Mouse (Mus musculus) bone marrow macrophage, adult 2 months (primary cell): Measurements from ENCODE around the gene Vmn1r197. TPM values are rescaled to one million over a fixed set of nuclear protein-coding genes. Genes with fewer than 3 reads are reported as not detected.
"Not testable (repeated sequence)": the region's sequence is repeated elsewhere in the genome, so short reads cannot be mapped to it uniquely, and the experiment has no call there.

Experiments
- H3K27ac ChIP-seq: 2 replicates; pipeline ENCODE4 v1.5.1; 2012; ENCODE audit warnings: low read depth, low read length; ENCODE audit not compliant: insufficient read depth
- H3K4me1 ChIP-seq: 2 replicates; pipeline ENCODE4 v1.6.1; 2012; ENCODE audit warnings: low read length; ENCODE audit not compliant: control insufficient read depth, insufficient read depth
- H3K4me3 ChIP-seq: 2 replicates; pipeline ENCODE4 v1.5.1; 2012; ENCODE audit warnings: mild to moderate bottlenecking, low read length, moderate library complexity; ENCODE audit not compliant: insufficient read depth
- CTCF ChIP-seq: IDR thresholded peaks from 2 replicates; pipeline ENCODE4 v1.5.1; 2012; ENCODE audit warnings: low read depth, mild to moderate bottlenecking, low read length, moderate library complexity
- POLR2A ChIP-seq: IDR thresholded peaks from 2 replicates; pipeline ENCODE4 v1.6.1; 2012; ENCODE audit warnings: mild to moderate bottlenecking, low read depth, low read length, borderline replicate concordance
- polyA plus RNA-seq: library from polyadenylated mRNA; stranded (reverse); fragments of >200 nt; gene quantifications from 2 replicates; pipeline ENCODE4 v1.2.4, GENCODE M21; 2012; ENCODE audit not compliant: missing spikeins, insufficient read depth, insufficient read length

Vmn1r197 gene
- polyA plus RNA-seq, 1 experiment = not detected

DNA sequence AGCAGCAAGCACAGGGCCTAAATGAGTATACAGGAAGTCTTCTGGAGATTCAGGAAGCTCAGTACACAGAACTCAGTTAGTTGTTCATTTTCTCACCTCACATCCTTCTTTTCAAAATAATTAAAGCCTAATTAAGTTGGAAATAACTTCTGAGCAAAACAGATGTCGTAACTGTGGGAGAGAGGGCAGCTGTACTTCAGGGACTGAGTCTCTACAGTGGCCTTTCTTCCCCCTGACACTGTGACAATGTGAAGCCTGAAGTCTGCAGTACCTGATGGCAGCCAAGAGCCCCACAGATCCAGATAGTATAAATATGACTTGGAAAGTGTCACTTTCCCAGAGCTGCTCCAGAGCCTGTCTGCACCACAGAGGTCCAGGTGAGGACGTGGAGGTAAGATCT, 55.1 kb downstream of the Vmn1r197 start, which contains the start of gene Vmn1r199:
Gene Vmn1r199, plus strand, starts transcription at position 301 of the 400 bp plus-strand sequence.
- TF ChIP-seq POLR2A (no peak), CTCF (no peak)
- H3K4me1 ChIP-seq = no peaks in the 10 kb centered on the region
- no peak within 1 kb of the TSS for H3K4me3 ChIP-seq
- no peak within 1 kb of the TSS for H3K27ac ChIP-seq

- H3K27ac ChIP-seq, H3K4me1 ChIP-seq, H3K4me3 ChIP-seq: not testable (repeated sequence)
Observed at GRCm38 (mm10) chr13:22381128-22381527, 56.7 kb downstream of the Vmn1r197 start.

Other genes starting within 250 kb of the Vmn1r197 start
- gene Vmn1r188, start 240.1 kb upstream of the Vmn1r197 start, polyA plus RNA-seq = not detected in 2 replicates
- gene Vmn1r189, start 218.8 kb upstream of the Vmn1r197 start, polyA plus RNA-seq = not detected in 2 replicates
- not detected in 2 replicates for gene Vmn1r191, start 140.6 kb upstream of the Vmn1r197 start, polyA plus RNA-seq
- not detected in 2 replicates for gene Vmn1r192, start 133.4 kb upstream of the Vmn1r197 start, polyA plus RNA-seq
- gene Vmn1r193, start 101.4 kb upstream of the Vmn1r197 start, polyA plus RNA-seq = not detected in 2 replicates
- gene Vmn1r194, start 80.4 kb upstream of the Vmn1r197 start, polyA plus RNA-seq = not detected in 2 replicates
- not detected in 2 replicates for gene Vmn1r195, start 54.1 kb upstream of the Vmn1r197 start, polyA plus RNA-seq
- not detected in 2 replicates for gene Vmn1r196, start 34.7 kb upstream of the Vmn1r197 start, polyA plus RNA-seq
- not detected in 2 replicates for gene Vmn1r198, start 25.8 kb downstream of the Vmn1r197 start, polyA plus RNA-seq
- not detected in 2 replicates for gene Vmn1r199, start 55.2 kb downstream of the Vmn1r197 start, polyA plus RNA-seq
- not detected in 2 replicates for gene Vmn1r200, start 65.8 kb downstream of the Vmn1r197 start, polyA plus RNA-seq
- gene Vmn1r201, start 147.3 kb downstream of the Vmn1r197 start, polyA plus RNA-seq = not detected in 2 replicates
- gene Vmn1r202, start 180.8 kb downstream of the Vmn1r197 start, polyA plus RNA-seq = not detected in 2 replicates
- not detected in 2 replicates for gene Vmn1r203, start 193.5 kb downstream of the Vmn1r197 start, polyA plus RNA-seq
- gene Vmn1r204, start 228.6 kb downstream of the Vmn1r197 start, polyA plus RNA-seq = not detected in 2 replicates